Mouse (Mus musculus): Measurements from ENCODE around the gene Thnsl1. TPM values are rescaled to one million over a fixed set of nuclear protein-coding genes. Genes with fewer than 3 reads are reported as not detected.
A peak's percentile ranks its signal among the peaks of the same experiment; 100 is the strongest.

The Thnsl1 gene
- polyA plus RNA-seq (2015; fragmentation: Nextera tagmentation; extraction: Ambion mirVana) = 24.5 and 28.3 TPM in 2 replicates

- H3K27me3 ChIP-seq (ENCODE audit: control insufficient read depth, insufficient read depth, low read depth, low read length) = no peaks in the 10 kb centered on the region
- H3K4me3 ChIP-seq (ENCODE audit: low read depth, low read length) = peak within 1 kb of the TSS; percentile 53
- H3K9me3 ChIP-seq (replicated peaks; ENCODE audit: control insufficient read depth, low read length, poor library complexity, severe bottlenecking) = no peaks in the 10 kb centered on the region
- H3K9ac ChIP-seq (ENCODE audit: low read depth, low read length) = peak within 1 kb of the TSS; percentile 70
- peaks cover 15% of the 10 kb centered on the region for H3K4me1 ChIP-seq (ENCODE audit: control insufficient read depth, insufficient read depth, low read length)
- peak; percentile 99 for ATAC-seq
- H3K27ac ChIP-seq (ENCODE audit: low read length) = peak within 1 kb of the TSS; percentile 81
- no peaks in the 10 kb centered on the region for H3K36me3 ChIP-seq (ENCODE audit: control insufficient read depth, insufficient read depth, low read length)
- peak within 1 kb of the TSS; percentile 77 for H3K4me2 ChIP-seq (ENCODE audit: low read length)
- WGBS = 3% methylated on average over 42 of the region's 43 CpGs
Observed at GRCm38 (mm10) chr2:21204912-21205830, at the start of gene Thnsl1, which contains the start of gene Enkur. TSS of gene Thnsl1 (plus strand) at chr2:21205724. TSS of gene Enkur (minus strand) at chr2:21205365.

DNA sequence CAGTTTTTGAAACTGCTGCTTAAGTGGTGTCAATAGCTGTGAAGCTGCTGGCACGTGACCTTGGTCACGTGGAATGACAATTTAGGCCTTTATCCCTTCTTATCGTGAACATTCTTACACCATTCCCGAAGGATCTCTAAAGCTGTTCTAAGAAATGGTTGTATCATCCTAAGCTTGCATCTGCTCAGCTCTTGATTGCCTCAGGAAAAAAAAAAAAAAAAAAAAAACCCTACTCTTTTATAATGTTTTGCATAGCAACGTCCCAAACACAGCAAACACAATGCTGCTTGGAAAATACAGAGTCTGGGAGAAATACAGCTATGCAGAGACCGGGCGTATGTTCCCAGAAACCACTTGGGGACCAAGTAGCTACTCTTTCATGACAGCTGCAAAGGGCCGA is 41.2 kb upstream of the Thnsl1 start:
- no peaks in the 10 kb centered on the region for H3K4me1 ChIP-seq (ENCODE audit: control insufficient read depth, insufficient read depth, low read length)
- no peak for ATAC-seq
- WGBS = 65% methylated on average over 8 of the region's 8 CpGs
- no peaks in the 10 kb centered on the region for H3K36me3 ChIP-seq (ENCODE audit: control insufficient read depth, insufficient read depth, low read length)
- H3K9ac ChIP-seq (ENCODE audit: low read depth, low read length) = no peak overlapping the region
- no peak overlapping the region for H3K4me3 ChIP-seq (ENCODE audit: low read depth, low read length)
- no peak overlapping the region for H3K27ac ChIP-seq (ENCODE audit: low read length)
- H3K27me3 ChIP-seq (ENCODE audit: control insufficient read depth, insufficient read depth, low read depth, low read length) = no peaks in the 10 kb centered on the region
- H3K9me3 ChIP-seq (replicated peaks; ENCODE audit: control insufficient read depth, low read length, poor library complexity, severe bottlenecking) = no peaks in the 10 kb centered on the region
- no peak overlapping the region for H3K4me2 ChIP-seq (ENCODE audit: low read length)

GRCm38 (mm10) chr2:21167916-21168315 is 37.6 kb upstream of the Thnsl1 start:
- Histone ChIP-seq H3K9ac (ENCODE audit: low read depth, low read length) (no peak overlapping the region), H3K9me3 (replicated peaks; ENCODE audit: control insufficient read depth, low read length, poor library complexity, severe bottlenecking) (peaks cover 3% of the 10 kb centered on the region), H3K4me3 (ENCODE audit: low read depth, low read length) (no peak overlapping the region), H3K27me3 (ENCODE audit: control insufficient read depth, insufficient read depth, low read depth, low read length) (no peaks in the 10 kb centered on the region), H3K36me3 (ENCODE audit: control insufficient read depth, insufficient read depth, low read length) (no peaks in the 10 kb centered on the region), H3K27ac (ENCODE audit: low read length) (no peak overlapping the region), H3K4me2 (ENCODE audit: low read length) (no peak overlapping the region), H3K4me1 (ENCODE audit: control insufficient read depth, insufficient read depth, low read length) (no peaks in the 10 kb centered on the region)
- 76% methylated on average over 1 of the region's 1 CpGs for WGBS
- no peak for ATAC-seq

DNA sequence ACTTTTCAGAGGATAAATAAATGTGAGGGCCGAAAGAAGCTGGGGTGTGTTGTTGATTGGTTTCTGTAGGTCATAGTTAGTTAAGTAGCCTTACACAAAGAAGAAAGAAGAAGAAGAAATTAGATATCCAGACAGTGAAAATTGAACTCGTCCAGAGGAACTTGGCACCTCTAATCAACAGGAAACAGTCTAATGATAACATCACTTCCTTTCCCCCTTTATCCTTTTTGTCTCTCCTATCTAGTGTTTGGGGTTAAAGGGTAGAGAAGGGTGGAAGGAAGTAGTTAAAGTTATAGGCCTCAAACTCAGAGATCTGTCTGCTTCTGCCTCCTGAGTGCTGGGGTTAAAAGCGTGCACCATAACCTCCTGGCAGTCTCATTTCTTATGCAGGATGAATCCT is 32.7 kb upstream of the Thnsl1 start:
- 92% methylated on average over 3 of the region's 3 CpGs for WGBS
- no peaks in the 10 kb centered on the region for H3K36me3 ChIP-seq (ENCODE audit: control insufficient read depth, insufficient read depth, low read length)
- H3K9ac ChIP-seq (ENCODE audit: low read depth, low read length) = no peak overlapping the region
- no peak overlapping the region for H3K4me3 ChIP-seq (ENCODE audit: low read depth, low read length)
- H3K4me2 ChIP-seq (ENCODE audit: low read length) = no peak overlapping the region
- no peak overlapping the region for H3K27ac ChIP-seq (ENCODE audit: low read length)
- no peaks in the 10 kb centered on the region for H3K27me3 ChIP-seq (ENCODE audit: control insufficient read depth, insufficient read depth, low read depth, low read length)
- ATAC-seq = no peak
- H3K4me1 ChIP-seq (ENCODE audit: control insufficient read depth, insufficient read depth, low read length) = no peaks in the 10 kb centered on the region
- peaks cover 3% of the 10 kb centered on the region for H3K9me3 ChIP-seq (replicated peaks; ENCODE audit: control insufficient read depth, low read length, poor library complexity, severe bottlenecking)

- no peak overlapping the region for H3K4me3 ChIP-seq (ENCODE audit: low read depth, low read length)
- no peak overlapping the region for H3K4me2 ChIP-seq (ENCODE audit: low read length)
- no peak for ATAC-seq
- H3K27me3 ChIP-seq (ENCODE audit: control insufficient read depth, insufficient read depth, low read depth, low read length) = no peaks in the 10 kb centered on the region
- WGBS = 97% methylated on average over 5 of the region's 5 CpGs
- H3K4me1 ChIP-seq (ENCODE audit: control insufficient read depth, insufficient read depth, low read length) = no peaks in the 10 kb centered on the region
- no peaks in the 10 kb centered on the region for H3K9me3 ChIP-seq (replicated peaks; ENCODE audit: control insufficient read depth, low read length, poor library complexity, severe bottlenecking)
- no peak overlapping the region for H3K9ac ChIP-seq (ENCODE audit: low read depth, low read length)
- no peaks in the 10 kb centered on the region for H3K36me3 ChIP-seq (ENCODE audit: control insufficient read depth, insufficient read depth, low read length)
- no peak overlapping the region for H3K27ac ChIP-seq (ENCODE audit: low read length)
Observed at GRCm38 (mm10) chr2:21179136-21179535, 26.4 kb upstream of the Thnsl1 start.

DNA sequence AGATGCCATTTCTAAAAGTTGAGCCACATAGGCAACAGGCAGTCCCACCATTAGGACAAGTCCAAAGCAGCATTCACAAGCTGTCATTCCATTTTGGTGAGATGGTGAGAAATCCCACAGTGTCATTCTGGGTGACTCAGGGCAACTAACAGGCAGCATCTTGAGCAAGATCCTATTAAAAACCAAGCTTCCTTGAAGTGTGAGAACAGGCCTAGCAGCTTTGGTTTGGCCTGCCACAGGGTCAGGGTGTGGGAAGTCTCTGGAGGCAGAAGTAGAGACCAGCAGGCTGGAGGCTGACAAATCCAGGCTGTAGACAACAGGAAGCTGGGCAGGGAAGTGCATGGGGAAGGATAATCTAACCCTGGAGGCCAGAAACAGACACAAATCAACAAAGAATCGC is 22.7 kb upstream of the Thnsl1 start:
- H3K27ac ChIP-seq (ENCODE audit: low read length) = no peak overlapping the region
- no peaks in the 10 kb centered on the region for H3K36me3 ChIP-seq (ENCODE audit: control insufficient read depth, insufficient read depth, low read length)
- no peak overlapping the region for H3K4me3 ChIP-seq (ENCODE audit: low read depth, low read length)
- no peak overlapping the region for H3K9ac ChIP-seq (ENCODE audit: low read depth, low read length)
- 88% methylated on average over 1 of the region's 1 CpGs for WGBS
- no peaks in the 10 kb centered on the region for H3K4me1 ChIP-seq (ENCODE audit: control insufficient read depth, insufficient read depth, low read length)
- H3K4me2 ChIP-seq (ENCODE audit: low read length) = no peak overlapping the region
- no peak for ATAC-seq
- H3K27me3 ChIP-seq (ENCODE audit: control insufficient read depth, insufficient read depth, low read depth, low read length) = no peaks in the 10 kb centered on the region
- no peaks in the 10 kb centered on the region for H3K9me3 ChIP-seq (replicated peaks; ENCODE audit: control insufficient read depth, low read length, poor library complexity, severe bottlenecking)

- no peaks in the 10 kb centered on the region for H3K36me3 ChIP-seq (ENCODE audit: control insufficient read depth, insufficient read depth, low read length)
- 56% methylated on average over 7 of the region's 7 CpGs for WGBS
- 0 out of 2 replicates have a peak, but pooled peaks cover 2% of the 10 kb centered on the region for H3K4me1 ChIP-seq (ENCODE audit: control insufficient read depth, insufficient read depth, low read length)
Observed at GRCm38 (mm10) chr2:21187576-21187975, 17.9 kb upstream of the Thnsl1 start.

GRCm38 (mm10) chr2:21188610-21189009 is 16.9 kb upstream of the Thnsl1 start:
- no peak overlapping the region for H3K9ac ChIP-seq (ENCODE audit: low read depth, low read length)
- no peaks in the 10 kb centered on the region for H3K36me3 ChIP-seq (ENCODE audit: control insufficient read depth, insufficient read depth, low read length)
- no peak overlapping the region for H3K4me2 ChIP-seq (ENCODE audit: low read length)
- H3K27ac ChIP-seq (ENCODE audit: low read length) = no peak overlapping the region
- H3K4me1 ChIP-seq (ENCODE audit: control insufficient read depth, insufficient read depth, low read length) = 0 out of 2 replicates have a peak, but pooled peaks cover 2% of the 10 kb centered on the region
- WGBS = 60% methylated on average over 4 of the region's 4 CpGs
- no peak overlapping the region for H3K4me3 ChIP-seq (ENCODE audit: low read depth, low read length)
- no peaks in the 10 kb centered on the region for H3K27me3 ChIP-seq (ENCODE audit: control insufficient read depth, insufficient read depth, low read depth, low read length)
- no peaks in the 10 kb centered on the region for H3K9me3 ChIP-seq (replicated peaks; ENCODE audit: control insufficient read depth, low read length, poor library complexity, severe bottlenecking)
- peak; percentile 42; the same call in 1 of the 2 replicates for ATAC-seq

More at GRCm38 (mm10) chr2:21187576-21187975, 17.9 kb upstream of the Thnsl1 start:
- H3K9ac ChIP-seq (ENCODE audit: low read depth, low read length) = no peak overlapping the region
- H3K27me3 ChIP-seq (ENCODE audit: control insufficient read depth, insufficient read depth, low read depth, low read length) = no peaks in the 10 kb centered on the region
- H3K9me3 ChIP-seq (replicated peaks; ENCODE audit: control insufficient read depth, low read length, poor library complexity, severe bottlenecking) = no peaks in the 10 kb centered on the region
- H3K4me3 ChIP-seq (ENCODE audit: low read depth, low read length) = no peak overlapping the region
- no peak overlapping the region for H3K4me2 ChIP-seq (ENCODE audit: low read length)
- no peak overlapping the region for H3K27ac ChIP-seq (ENCODE audit: low read length)
- no peak for ATAC-seq

GRCm38 (mm10) chr2:21191232-21191631 is 14.3 kb upstream of the Thnsl1 start:
- H3K9me3 ChIP-seq (replicated peaks; ENCODE audit: control insufficient read depth, low read length, poor library complexity, severe bottlenecking) = no peaks in the 10 kb centered on the region
- 71% methylated on average over 1 of the region's 1 CpGs for WGBS
- H3K4me1 ChIP-seq (ENCODE audit: control insufficient read depth, insufficient read depth, low read length) = 0 out of 2 replicates have a peak, but pooled peaks cover 2% of the 10 kb centered on the region
- H3K9ac ChIP-seq (ENCODE audit: low read depth, low read length) = no peak overlapping the region
- no peaks in the 10 kb centered on the region for H3K27me3 ChIP-seq (ENCODE audit: control insufficient read depth, insufficient read depth, low read depth, low read length)
- no peaks in the 10 kb centered on the region for H3K36me3 ChIP-seq (ENCODE audit: control insufficient read depth, insufficient read depth, low read length)
- no peak overlapping the region for H3K4me3 ChIP-seq (ENCODE audit: low read depth, low read length)
- no peak overlapping the region for H3K27ac ChIP-seq (ENCODE audit: low read length)
- H3K4me2 ChIP-seq (ENCODE audit: low read length) = no peak overlapping the region
- ATAC-seq = no peak

Measured in midbrain, embryonic 16.5 days (tissue).